Mouse (Mus musculus) layer of hippocampus, adult 8-10 months (tissue): ENCODE measurements around the gene Ppp4c. TPM values are rescaled to one million over a fixed set of nuclear protein-coding genes. Genes with fewer than 3 reads are reported as not detected.

Experiments used
- DNase-seq, 2 experiments: peaks; one replicate each; pipeline ENCODE4 v3.0.0; 2022; ENCODE audit warnings: low spot score in 2 of 2
- total RNA-seq, 4 experiments: library from RNA; stranded (reverse); gene quantifications; 2 replicates each; pipeline ENCODE4 v1.2.4; 2022

Gene Ppp4c
- total RNA-seq, 4 experiments from 2014 or later = 49.5 to 55.7 (median 51.9) TPM

DNA sequence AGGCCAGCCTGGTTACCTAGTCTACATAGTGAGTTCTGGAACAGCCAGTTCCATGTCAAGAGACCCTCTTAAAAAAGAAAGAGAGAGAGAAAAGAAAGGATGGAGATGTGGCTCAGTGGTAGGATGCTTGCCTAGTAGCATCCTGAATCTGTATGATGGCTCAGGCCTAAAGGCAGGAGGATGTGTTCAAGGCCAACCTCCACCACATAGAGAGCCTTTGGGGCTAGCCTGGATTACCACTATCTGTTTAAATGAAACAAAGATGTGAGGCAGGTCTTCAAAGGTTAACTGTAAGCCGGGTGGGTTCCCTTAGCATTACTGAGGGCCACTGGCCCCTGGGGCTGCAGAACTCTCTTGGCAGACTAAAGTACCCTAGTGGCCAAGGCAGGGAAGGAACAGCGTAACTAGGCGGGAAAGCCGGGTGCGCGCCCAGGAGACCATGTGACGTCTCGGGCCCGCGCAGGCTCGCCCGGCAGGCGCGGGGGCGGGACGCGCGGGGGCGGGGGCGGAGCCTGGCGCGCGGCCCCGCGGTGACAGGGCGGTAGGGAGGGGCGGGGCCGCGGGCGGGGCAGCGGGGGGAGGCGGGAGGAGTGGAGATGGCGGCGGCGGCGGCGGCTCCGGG is 33.1 kb downstream of the Ppp4c start, which contains the start of gene Mapk3:
Gene Mapk3, plus strand, starts transcription at position 552 of the 622 bp plus-strand sequence.
- peak; percentile 83 to 87 for DNase-seq

DNA sequence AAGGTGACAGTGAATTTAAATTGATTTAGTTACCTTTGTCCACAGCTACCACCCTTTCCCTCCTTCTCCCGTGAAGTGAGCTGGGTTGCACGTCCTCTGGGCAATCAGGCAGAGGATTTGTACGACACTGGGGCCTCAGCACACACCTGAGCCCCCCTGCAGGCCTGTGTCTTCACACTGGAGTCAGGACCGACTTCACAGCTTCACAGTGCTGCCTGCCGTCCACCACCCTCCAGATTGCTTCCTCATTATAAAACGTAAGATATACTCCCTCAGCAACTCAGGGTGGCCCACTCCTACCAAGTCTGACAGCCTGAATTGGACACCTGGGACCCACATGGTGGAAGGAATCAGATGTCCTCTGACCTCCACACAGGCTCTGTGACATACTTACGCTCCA is 33.8 kb downstream of the Ppp4c start:
- no peak for DNase-seq

DNA sequence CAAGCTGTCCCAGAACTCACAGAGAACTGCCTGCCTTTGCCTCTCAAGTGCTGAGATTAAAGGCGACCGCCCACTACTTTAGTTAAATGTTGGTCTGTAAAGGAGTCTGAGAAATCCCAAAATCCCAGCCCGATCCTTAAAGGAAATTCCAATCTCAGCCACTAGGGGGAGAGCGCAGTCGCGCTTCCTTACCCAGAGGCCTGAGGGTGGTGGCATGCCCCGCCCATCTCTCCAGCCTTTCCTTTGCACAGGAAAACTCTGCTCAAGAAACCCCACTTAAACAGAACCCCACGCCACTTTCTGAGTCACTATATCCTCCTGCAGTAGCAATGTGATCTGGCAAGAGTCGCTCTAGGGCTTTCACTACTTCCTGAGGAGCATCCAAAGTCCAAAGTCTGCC is 37.4 kb downstream of the Ppp4c start:
- DNase-seq = peak in 1 of 2 experiments; percentile 74

DNA sequence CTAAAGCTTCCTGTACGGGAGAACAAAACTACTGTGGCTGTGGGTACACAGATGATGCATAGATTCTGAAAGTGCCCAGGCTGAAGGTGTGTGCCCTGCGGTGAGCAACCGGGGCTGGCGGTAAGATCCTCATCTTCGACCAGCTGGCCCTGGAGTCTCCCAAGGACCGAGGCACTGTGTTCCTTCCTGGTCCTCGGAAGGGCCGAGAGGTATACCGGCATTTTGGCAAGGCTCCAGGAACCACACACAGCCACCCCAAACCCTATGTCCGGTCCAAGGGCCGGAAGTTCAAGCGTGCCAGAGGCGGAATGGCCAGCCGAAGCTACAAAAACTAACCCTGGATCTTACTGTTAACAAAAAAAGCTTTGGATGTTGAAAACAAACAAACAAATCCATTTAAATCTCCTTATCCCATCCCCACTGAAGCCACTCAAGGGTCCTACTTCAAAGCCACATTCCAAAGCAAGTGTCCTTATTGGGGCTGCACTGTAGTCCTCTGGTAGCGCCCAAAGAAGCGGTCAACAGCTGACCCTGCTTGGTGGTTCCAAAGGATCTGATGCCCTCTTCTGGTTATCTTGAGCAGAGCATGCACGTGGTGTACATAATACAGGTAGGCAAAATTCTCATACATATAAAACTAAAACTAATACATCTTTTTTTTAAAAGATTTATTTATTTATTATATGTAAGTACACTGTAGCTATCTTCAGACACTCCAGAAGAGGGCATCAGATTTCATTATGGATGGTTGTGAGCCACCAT is 42.5 kb downstream of the Ppp4c start:
- no peak for DNase-seq

DNA sequence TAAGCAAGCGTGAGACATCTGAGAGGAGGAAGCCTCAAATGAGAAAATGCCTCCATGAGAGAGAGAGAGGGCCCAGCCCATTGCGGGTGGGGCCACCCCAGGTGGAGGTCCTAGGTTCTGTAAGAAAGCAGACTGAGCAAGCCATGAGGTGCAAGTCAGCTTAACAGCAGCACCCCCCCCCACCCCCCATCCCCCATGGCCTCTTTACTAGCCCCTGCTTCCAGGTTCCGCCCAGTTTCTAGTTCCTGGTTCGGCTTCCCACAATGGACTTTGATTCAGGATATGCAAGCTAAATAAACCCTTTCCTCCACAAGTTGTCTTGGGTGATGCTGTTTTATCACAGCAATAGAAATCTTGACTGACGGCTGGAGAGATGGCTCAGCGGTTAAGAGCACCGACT is 43.5 kb downstream of the Ppp4c start:
- DNase-seq = no peak

DNA sequence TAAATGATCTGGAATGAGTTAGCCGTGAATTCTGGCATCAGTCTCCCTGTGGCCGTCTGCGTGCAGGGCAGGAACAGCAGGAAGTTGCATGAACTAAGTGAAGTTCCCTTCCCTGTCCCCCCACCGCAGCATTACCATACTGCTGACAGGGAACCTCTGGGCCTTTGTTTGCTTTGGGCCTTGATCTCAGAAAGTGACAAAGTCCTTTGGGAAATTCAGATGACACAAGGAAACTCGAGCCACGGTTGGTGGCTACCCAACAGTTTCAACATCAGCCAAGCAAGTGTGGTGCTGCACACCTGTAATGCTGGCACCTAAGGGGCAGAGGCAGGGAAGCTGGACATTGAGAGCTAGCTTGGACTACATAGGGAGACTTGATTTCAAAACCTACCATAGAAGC is 45.5 kb downstream of the Ppp4c start:
- DNase-seq = no peak

DNA sequence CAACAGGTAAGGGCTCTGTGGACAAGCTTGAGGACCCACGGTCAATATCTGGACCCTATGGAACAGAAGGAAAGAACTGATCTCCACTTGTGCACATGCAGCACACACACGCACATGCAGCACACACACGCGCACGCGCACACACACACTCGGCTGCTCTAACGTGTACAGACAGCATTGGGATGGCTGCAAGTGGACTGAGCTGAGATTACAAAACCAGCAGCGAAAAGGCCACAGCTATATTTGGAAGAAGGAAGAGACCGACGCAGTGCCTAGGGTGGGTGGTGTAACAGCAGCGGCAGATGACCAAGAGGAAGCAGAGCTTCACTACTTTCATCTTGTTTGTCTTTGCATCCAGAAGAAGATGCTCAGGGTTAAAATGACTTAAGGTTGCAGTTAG is 46.2 kb downstream of the Ppp4c start:
- DNase-seq = no peak

DNA sequence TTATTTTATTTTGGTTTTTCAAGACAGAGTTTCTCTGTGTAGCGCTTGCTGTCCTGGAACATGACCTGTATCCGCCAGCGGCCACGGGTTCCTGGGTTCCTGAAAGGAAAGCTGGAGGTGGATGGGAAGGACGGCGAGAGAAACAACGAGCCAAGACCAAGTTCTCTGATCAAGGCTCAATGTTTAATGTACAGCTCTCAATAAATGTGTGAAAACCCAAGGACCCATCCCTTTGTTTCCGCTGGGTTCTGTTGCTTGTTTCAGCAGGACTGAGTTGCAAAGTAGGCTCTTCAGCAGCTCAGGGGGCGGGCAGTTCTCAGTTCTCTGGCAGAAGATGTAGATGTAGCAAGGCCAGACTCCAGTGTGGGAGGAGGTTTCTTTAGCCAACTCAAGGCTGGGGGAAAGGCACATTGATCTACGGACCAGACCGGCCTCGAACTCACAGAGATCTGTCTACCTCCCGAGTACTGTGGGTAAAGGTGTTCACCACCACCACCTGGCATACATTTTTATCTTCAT is 50.3 kb downstream of the Ppp4c start:
- DNase-seq = no peak

DNA sequence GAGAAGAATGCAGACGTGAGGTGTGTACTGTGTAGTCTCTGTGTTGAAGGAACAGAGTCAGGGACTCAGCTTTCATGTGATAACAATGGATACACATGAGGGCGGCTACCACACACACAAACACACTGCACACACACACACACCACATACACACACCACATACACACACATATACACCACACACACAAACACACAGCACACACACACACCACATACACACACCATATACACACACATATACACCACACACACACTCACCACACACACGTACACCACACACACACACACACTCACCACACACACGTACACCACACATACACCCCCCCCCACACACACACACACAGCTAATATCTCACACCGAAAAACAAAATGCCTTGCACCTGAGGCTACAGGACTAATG is 50.8 kb downstream of the Ppp4c start:
- no peak for DNase-seq

DNA sequence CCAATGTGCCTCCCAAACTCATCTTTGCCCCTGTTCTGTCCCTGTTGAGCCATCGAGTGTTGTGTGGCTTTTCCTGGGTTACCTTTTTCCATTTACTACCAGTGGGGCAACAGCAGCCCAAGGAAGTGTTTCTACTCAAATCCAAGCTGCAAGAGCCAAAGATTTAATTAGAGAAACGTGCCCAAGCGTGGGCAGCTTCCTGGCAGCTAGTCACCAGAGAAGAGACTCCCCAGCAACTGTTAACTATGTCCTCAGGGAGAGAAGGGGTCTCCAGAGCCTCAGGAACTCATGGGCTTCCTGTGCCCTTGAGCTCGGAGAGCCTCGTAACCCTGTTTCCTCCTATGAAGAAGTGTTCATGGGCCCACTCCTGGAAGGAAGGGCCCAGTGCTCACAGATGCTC is 51.3 kb downstream of the Ppp4c start:
- DNase-seq = no peak

DNA sequence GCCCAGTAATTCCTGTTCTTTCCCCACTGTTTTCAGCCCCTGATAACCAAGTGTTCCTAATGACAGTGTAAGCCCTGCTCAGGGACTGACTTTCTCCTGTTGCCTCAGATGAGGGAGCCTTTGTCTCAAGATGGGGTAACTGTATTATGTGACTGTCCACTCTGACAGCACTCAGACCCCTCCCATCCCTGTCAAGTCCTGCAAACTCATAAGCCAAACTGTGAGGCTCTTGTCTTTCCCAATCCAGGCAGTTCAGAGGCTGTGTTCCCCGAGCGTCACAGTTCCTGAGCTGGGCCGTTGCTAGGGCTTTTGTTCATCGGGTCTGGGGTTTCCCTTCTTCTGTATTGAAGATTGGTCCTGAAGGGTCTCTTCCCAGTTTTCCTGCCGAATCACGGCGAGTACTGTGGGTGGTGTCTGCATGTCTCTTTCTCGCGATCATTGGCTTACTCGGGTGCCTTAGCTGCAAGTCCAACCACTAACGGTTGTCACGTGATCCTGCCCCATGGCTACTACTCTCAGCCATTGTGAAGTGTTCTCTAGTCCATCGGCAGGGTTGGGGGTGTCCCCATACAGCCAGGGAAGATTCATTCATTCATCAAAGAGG is 52.1 kb downstream of the Ppp4c start:
- no peak for DNase-seq

DNA sequence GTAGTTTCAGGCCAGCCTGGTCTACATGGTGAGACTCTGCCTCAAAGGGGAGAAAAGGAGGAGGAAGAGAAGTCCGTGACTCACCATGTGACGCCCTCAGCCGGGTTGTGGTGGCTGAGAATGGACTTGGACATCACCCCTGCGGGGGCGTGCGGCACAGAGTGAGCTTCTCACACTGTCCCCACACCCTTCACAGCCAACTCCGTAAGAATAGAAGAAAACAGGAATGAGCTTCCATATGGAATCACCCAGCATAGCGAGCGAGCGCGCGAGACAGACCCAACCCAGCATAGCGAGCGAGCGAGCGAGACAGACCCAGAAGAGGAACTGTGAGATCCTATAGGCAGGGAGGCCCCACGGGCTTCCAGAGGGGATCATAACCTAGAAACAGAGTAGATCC is 52.7 kb downstream of the Ppp4c start:
- DNase-seq = no peak

DNA sequence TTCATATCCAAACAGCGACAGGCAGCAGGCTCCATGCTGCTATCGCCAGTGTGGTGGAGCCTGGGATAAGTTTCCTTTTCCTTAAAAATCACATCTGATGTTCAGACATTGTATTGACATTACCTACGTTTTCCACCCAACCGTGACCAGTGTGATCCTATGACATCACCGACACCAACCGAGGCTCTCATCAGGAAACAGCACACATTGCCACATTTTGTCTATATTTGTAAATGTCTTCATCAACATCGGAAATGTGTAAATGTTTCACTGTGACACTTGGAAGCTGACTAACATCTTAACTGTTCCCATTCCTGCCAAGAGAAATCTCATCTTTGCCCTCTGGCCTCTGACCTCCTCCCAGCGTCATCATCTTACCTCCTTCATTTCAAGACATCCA is 56.2 kb downstream of the Ppp4c start:
- DNase-seq = no peak

Other genes with a start within 250 kb of the Ppp4c start
- gene Eif3c, start 226.1 kb downstream of the Ppp4c start, total RNA-seq = 100 to 1,000 TPM; 166 to 196 (median 174) TPM
- 1 to 10 TPM in 2 of 4 experiments, under 1 TPM in 2; 0.41 to 3.3 (median 1.6) TPM for gene Apobr, start 207.6 kb downstream of the Ppp4c start, total RNA-seq
- gene Cln3, start 206.7 kb downstream of the Ppp4c start, total RNA-seq = 10 to 100 TPM; 31.7 to 46.5 (median 42.0) TPM
- not detected for gene Il27, start 197.6 kb downstream of the Ppp4c start, total RNA-seq
- gene Nupr1, start 161.6 kb downstream of the Ppp4c start, total RNA-seq = 10 to 100 TPM; 10.4 to 15.3 (median 13.2) TPM
- 10 to 100 TPM; 21.7 to 34.8 (median 33.7) TPM for gene Sgf29, start 143.2 kb downstream of the Ppp4c start, total RNA-seq
- 10 to 100 TPM in 1 of 4 experiments, 1 to 10 TPM in 3; 6.6 to 13.0 (median 8.6) TPM for gene Sult1a1, start 116.1 kb downstream of the Ppp4c start, total RNA-seq
- gene Bola2, start 97.1 kb downstream of the Ppp4c start, total RNA-seq = 100 to 1,000 TPM in 1 of 4 experiments, 10 to 100 TPM in 3; 73.9 to 105 (median 92.5) TPM
- 10 to 100 TPM; 19.7 to 21.0 (median 20.1) TPM for gene Slx1b, start 96.7 kb downstream of the Ppp4c start, total RNA-seq
- gene Coro1a, start 84.7 kb downstream of the Ppp4c start, total RNA-seq = 100 to 1,000 TPM; 119 to 166 (median 141) TPM
- 100 to 1,000 TPM; 165 to 197 (median 178) TPM for gene Mapk3, start 32.9 kb downstream of the Ppp4c start, total RNA-seq
- 1 to 10 TPM; 4.4 to 7.9 (median 5.0) TPM for gene Gdpd3, start 26.2 kb downstream of the Ppp4c start, total RNA-seq
- 100 to 1,000 TPM; 236 to 283 (median 255) TPM for gene Ypel3, start 15.5 kb downstream of the Ppp4c start, total RNA-seq
- gene Tbx6, start 11.0 kb downstream of the Ppp4c start, total RNA-seq = 1 to 10 TPM in 3 of 4 experiments, under 1 TPM in 1; 0.43 to 1.5 (median 1.2) TPM
- 10 to 100 TPM; 57.3 to 67.6 (median 62.6) TPM for gene Fam57b, start 5.2 kb upstream of the Ppp4c start, total RNA-seq
- not detected for gene 4930451I11Rik, start 39.1 kb upstream of the Ppp4c start, total RNA-seq
- gene Doc2a, start 54.9 kb upstream of the Ppp4c start, total RNA-seq = 10 to 100 TPM; 17.6 to 20.0 (median 18.7) TPM
- 10 to 100 TPM; 25.6 to 44.7 (median 36.2) TPM for gene Hirip3, start 69.5 kb upstream of the Ppp4c start, total RNA-seq
- gene Ino80e, start 69.9 kb upstream of the Ppp4c start, total RNA-seq = 10 to 100 TPM; 46.3 to 59.5 (median 56.1) TPM
- 100 to 1,000 TPM; 146 to 179 (median 151) TPM for gene Taok2, start 92.2 kb upstream of the Ppp4c start, total RNA-seq
- gene Tmem219, start 130.4 kb upstream of the Ppp4c start, total RNA-seq = 10 to 100 TPM; 21.8 to 34.3 (median 25.6) TPM
- gene Kctd13, start 136.4 kb upstream of the Ppp4c start, total RNA-seq = 100 to 1,000 TPM; 137 to 173 (median 161) TPM
- 10 to 100 TPM; 27.2 to 41.0 (median 31.5) TPM for gene Asphd1, start 157.1 kb upstream of the Ppp4c start, total RNA-seq
- 100 to 1,000 TPM; 433 to 476 (median 455) TPM for gene Sez6l2, start 158.1 kb upstream of the Ppp4c start, total RNA-seq
- 100 to 1,000 TPM; 138 to 156 (median 152) TPM for gene Cdipt, start 183.4 kb upstream of the Ppp4c start, total RNA-seq
- gene Cdiptos, start 183.6 kb upstream of the Ppp4c start, total RNA-seq = 1 to 10 TPM in 1 of 4 experiments, not detected in 3; 1.0 TPM
- 10 to 100 TPM; 10.5 to 17.2 (median 14.1) TPM for gene Mvp, start 222.1 kb upstream of the Ppp4c start, total RNA-seq
- not detected for gene Pagr1b, start 224.0 kb upstream of the Ppp4c start, total RNA-seq
- 10 to 100 TPM; 18.9 to 59.7 (median 27.8) TPM for gene Pagr1a, start 224.9 kb upstream of the Ppp4c start, total RNA-seq
- 10 to 100 TPM; 20.5 to 63.0 (median 52.5) TPM for gene Gm42742, start 228.6 kb upstream of the Ppp4c start, total RNA-seq
- 100 to 1,000 TPM; 208 to 223 (median 215) TPM for gene Prrt2, start 228.7 kb upstream of the Ppp4c start, total RNA-seq
- 100 to 1,000 TPM; 204 to 209 (median 206) TPM for gene Maz, start 234.5 kb upstream of the Ppp4c start, total RNA-seq
- gene Kif22, start 250.0 kb upstream of the Ppp4c start, total RNA-seq = 1 to 10 TPM; 2.5 to 9.4 (median 3.8) TPM